Mouse (Mus musculus) ES-Bruce4 (cell line): ENCODE data around the gene Psmb8. TPM values are rescaled to one million over a fixed set of nuclear protein-coding genes. Genes with fewer than 3 reads are reported as not detected.
"Not testable (repeated sequence)": the region's sequence is repeated elsewhere in the genome, so short reads cannot be mapped to it uniquely, and the experiment has no call there.

Experiments used
- H3K27ac ChIP-seq: 2 replicates; pipeline ENCODE4 v1.5.1; 2012; ENCODE audit warnings: low read length, inconsistent platforms; ENCODE audit not compliant: insufficient read depth
- H3K27me3 ChIP-seq: 2 replicates; pipeline ENCODE4 v1.6.1; 2012; ENCODE audit warnings: mild to moderate bottlenecking, low read length, inconsistent platforms; ENCODE audit not compliant: control insufficient read depth, poor library complexity, insufficient read depth, severe bottlenecking
- H3K36me3 ChIP-seq: 2 replicates; pipeline ENCODE4 v1.6.1; 2012; ENCODE audit warnings: inconsistent platforms, mild to moderate bottlenecking, low read length, moderate library complexity; ENCODE audit not compliant: control insufficient read depth, poor library complexity, insufficient read depth, severe bottlenecking
- H3K4me1 ChIP-seq: one replicate; pipeline ENCODE4 v1.8.1; 2011; ENCODE audit warnings: low read length; ENCODE audit not compliant: control insufficient read depth, insufficient read depth
- H3K4me3 ChIP-seq: 2 replicates; pipeline ENCODE4 v1.5.1; 2011; ENCODE audit warnings: low read depth, mild to moderate bottlenecking, low read length
- H3K9ac ChIP-seq: 2 replicates; pipeline ENCODE4 v1.6.1; 2012; ENCODE audit warnings: low read depth, mild to moderate bottlenecking, inconsistent platforms; ENCODE audit not compliant: poor library complexity, severe bottlenecking
- H3K9me3 ChIP-seq: replicated peaks from 2 replicates; pipeline ENCODE4 v1.6.1; 2012; ENCODE audit warnings: mild to moderate bottlenecking, low read length, inconsistent platforms; ENCODE audit not compliant: control insufficient read depth, poor library complexity, insufficient read depth, severe bottlenecking
- CTCF ChIP-seq: IDR thresholded peaks from one replicate; pipeline ENCODE4 v1.8.1; 2011; ENCODE audit warnings: low read depth, low read length
- EP300 ChIP-seq: IDR thresholded peaks from 2 replicates; pipeline ENCODE4 v1.6.1; 2011; ENCODE audit warnings: low read depth, low read length; ENCODE audit not compliant: insufficient read depth
- POLR2A ChIP-seq: IDR thresholded peaks from one replicate; pipeline ENCODE4 v1.8.1; 2011; ENCODE audit warnings: low read length; ENCODE audit not compliant: insufficient read depth
- polyA plus RNA-seq: library from polyadenylated mRNA; stranded (reverse); fragments of >200 nt; gene quantifications from 2 replicates; pipeline ENCODE4 v1.2.4, GENCODE M21; 2011; ENCODE audit warnings: low read depth; ENCODE audit not compliant: missing spikeins, insufficient read depth, insufficient read length

Psmb8 gene
- polyA plus RNA-seq, 1 experiment = 20.5 TPM

DNA sequence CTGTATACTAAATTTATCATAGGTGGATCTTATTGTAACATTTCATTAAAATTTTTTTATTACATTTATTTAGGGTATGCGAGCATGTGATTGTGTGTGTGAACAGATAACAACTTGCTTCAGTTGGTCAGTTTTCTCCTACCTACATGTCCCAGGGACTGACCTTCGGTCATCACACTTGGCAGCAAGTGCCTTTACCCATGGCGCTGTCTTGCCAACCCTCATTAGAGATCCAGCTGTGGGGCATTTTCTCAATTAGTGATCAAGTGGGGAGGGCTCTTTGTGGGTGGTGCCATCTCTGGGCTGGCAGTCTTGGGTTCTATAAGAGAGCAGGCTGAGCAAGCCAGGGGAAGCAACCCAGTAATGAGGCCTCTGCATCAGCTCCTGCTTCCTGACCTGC is 27.3 kb downstream of the Psmb8 start:
- Histone ChIP-seq H3K4me3 (no peak overlapping the region), H3K36me3 (no peaks in the 10 kb centered on the region), H3K9me3 (peaks cover 22% of the 10 kb centered on the region), H3K4me1 (no peaks in the 10 kb centered on the region), H3K27ac (no peak overlapping the region), H3K9ac (no peak overlapping the region), H3K27me3 (no peaks in the 10 kb centered on the region)
- TF ChIP-seq CTCF (no peak), POLR2A (no peak)

DNA sequence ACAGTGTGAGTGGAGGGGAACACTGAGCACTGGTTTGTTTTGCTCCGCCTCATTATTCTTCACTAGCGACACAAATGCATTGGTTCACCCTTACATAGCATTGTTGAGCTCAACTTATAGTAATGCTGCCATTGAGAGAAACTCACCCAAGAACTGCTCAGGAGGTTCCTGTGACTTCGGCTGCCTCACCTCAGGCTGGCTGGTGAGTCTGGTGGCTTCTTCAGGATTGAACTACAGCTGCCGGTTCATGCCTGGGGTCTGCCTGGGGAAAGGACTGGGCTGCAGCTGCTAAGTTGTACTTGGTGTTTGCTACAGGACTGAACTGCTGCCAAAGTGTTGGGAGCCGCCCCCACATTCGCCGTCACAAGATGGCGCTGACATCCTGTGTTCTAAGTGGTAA is 27.9 kb downstream of the Psmb8 start:
- H3K36me3 ChIP-seq = no peaks in the 10 kb centered on the region
- TF ChIP-seq EP300 (no peak), CTCF (no peak), POLR2A (no peak)
- peaks cover 24% of the 10 kb centered on the region for H3K9me3 ChIP-seq
- no peak overlapping the region for H3K4me3 ChIP-seq
- H3K9ac ChIP-seq = no peak overlapping the region
- H3K4me1 ChIP-seq = no peaks in the 10 kb centered on the region
- H3K27ac ChIP-seq = no peak overlapping the region
- no peaks in the 10 kb centered on the region for H3K27me3 ChIP-seq

DNA sequence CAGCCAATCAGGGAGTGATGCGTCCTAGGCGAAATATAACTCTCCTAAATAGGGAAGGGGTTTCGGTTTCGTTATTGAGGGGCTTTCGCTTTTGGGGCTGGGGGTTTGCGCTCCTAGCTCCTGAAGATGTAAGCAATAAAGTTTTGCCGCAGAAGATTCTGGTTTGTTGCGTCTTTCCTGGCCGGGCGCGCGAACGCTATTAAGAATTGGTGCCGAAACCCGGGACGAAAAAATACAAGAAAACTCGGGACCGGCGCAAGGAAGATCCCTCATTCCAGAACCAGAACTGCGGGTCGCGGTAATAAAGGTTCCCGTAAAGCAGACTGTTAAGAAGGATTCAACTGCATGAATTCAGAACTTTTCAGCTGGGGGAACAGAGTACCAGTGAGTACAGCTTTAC is 28.4 kb downstream of the Psmb8 start:
- not testable (repeated sequence) for H3K4me1 ChIP-seq, H3K27me3 ChIP-seq, H3K36me3 ChIP-seq, H3K9ac ChIP-seq, H3K4me3 ChIP-seq, H3K27ac ChIP-seq
- H3K9me3 ChIP-seq = peaks cover 24% of the 10 kb centered on the region

DNA sequence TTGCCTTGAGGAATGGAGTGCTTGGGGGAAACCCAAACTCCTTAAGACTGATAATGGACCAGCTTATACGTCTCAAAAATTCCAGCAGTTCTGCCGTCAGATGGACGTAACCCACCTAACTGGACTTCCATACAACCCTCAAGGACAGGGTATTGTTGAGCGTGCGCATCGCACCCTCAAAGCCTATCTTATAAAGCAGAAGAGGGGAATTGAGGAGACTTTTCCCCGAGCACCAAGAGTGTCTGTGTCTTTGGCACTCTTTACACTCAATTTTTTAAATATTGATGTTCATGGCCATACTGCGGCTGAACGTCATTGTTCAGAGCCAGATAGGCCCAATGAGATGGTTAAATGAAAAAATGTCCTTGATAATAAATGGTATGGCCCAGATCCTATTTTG is 33.5 kb downstream of the Psmb8 start:
- H3K9ac ChIP-seq, H3K27ac ChIP-seq, H3K4me3 ChIP-seq, H3K36me3 ChIP-seq, H3K4me1 ChIP-seq, H3K27me3 ChIP-seq: not testable (repeated sequence)
- H3K9me3 ChIP-seq = peaks cover 23% of the 10 kb centered on the region

GRCm38 (mm10) chr17:34232021-34232420 is 34.5 kb downstream of the Psmb8 start:
- peaks cover 23% of the 10 kb centered on the region for H3K9me3 ChIP-seq
- H3K27me3 ChIP-seq, H3K9ac ChIP-seq, H3K27ac ChIP-seq, H3K36me3 ChIP-seq, H3K4me1 ChIP-seq, H3K4me3 ChIP-seq: not testable (repeated sequence)

GRCm38 (mm10) chr17:34234926-34235325 is 37.4 kb downstream of the Psmb8 start:
- Histone ChIP-seq H3K4me1 (no peaks in the 10 kb centered on the region), H3K27me3 (no peaks in the 10 kb centered on the region), H3K9ac (no peak overlapping the region), H3K9me3 (peaks cover 20% of the 10 kb centered on the region), H3K27ac (no peak overlapping the region), H3K4me3 (no peak overlapping the region), H3K36me3 (no peaks in the 10 kb centered on the region)
- TF ChIP-seq CTCF (peak; percentile 68), POLR2A (no peak), EP300 (no peak)

- TF ChIP-seq EP300 = no peak
- TF ChIP-seq POLR2A = no peak
- no peak for TF ChIP-seq CTCF
- Histone ChIP-seq H3K4me3 (no peak overlapping the region), H3K27ac (no peak overlapping the region), H3K27me3 (no peaks in the 10 kb centered on the region), H3K9me3 (peaks cover 18% of the 10 kb centered on the region), H3K4me1 (no peaks in the 10 kb centered on the region), H3K9ac (no peak overlapping the region), H3K36me3 (no peaks in the 10 kb centered on the region)
These were observed 39.2 kb downstream of the Psmb8 start for GRCm38 (mm10) chr17:34236691-34237090.
